Mouse (Mus musculus) ES-E14 (cell line): ENCODE results near the gene Fam214a. TPM values are rescaled to one million over a fixed set of nuclear protein-coding genes. Genes with fewer than 3 reads are reported as not detected.

Experiments used
- DNase-seq: peaks from one replicate; pipeline ENCODE4 v3.0.0-alpha.2; 2013; ENCODE audit warnings: low read depth, low spot score
- H3K27ac ChIP-seq: 2 replicates; pipeline ENCODE4 v1.5.1; 2012; ENCODE audit warnings: low read depth, mild to moderate bottlenecking, low read length, moderate library complexity, mixed read lengths; ENCODE audit not compliant: poor library complexity, insufficient read depth, severe bottlenecking
- H3K36me3 ChIP-seq: 2 replicates; pipeline ENCODE4 v1.6.1; 2012; ENCODE audit warnings: mild to moderate bottlenecking, low read length, moderate library complexity, mixed read lengths; ENCODE audit not compliant: control insufficient read depth, poor library complexity, insufficient read depth, severe bottlenecking
- H3K4me1 ChIP-seq, 2 experiments: fragments of 150-350 bp in 1 of 2; sonication (generic) in 1 of 2; 2 replicates each; pipeline ENCODE4 v1.6.1; 2012; ENCODE audit warnings: low read length in 2 of 2, mild to moderate bottlenecking in 1 of 2, mixed read lengths in 1 of 2; ENCODE audit not compliant: control insufficient read depth in 2 of 2, insufficient read depth in 2 of 2, poor library complexity in 1 of 2
- H3K4me3 ChIP-seq, 2 experiments: fragments of 150-350 bp in 1 of 2; sonication (generic) in 1 of 2; 2 replicates each; pipeline ENCODE4 v1.5.1; 2012; ENCODE audit warnings: low read length in 2 of 2, low read depth in 1 of 2, mild to moderate bottlenecking in 1 of 2, mixed read lengths in 1 of 2; ENCODE audit not compliant: insufficient read depth in 1 of 2, poor library complexity in 1 of 2, severe bottlenecking in 1 of 2
- H3K9ac ChIP-seq: 2 replicates; pipeline ENCODE4 v1.6.1; 2012; ENCODE audit warnings: low read depth, mild to moderate bottlenecking, low read length, mixed read lengths; ENCODE audit not compliant: poor library complexity, insufficient read depth, severe bottlenecking
- H3K9me3 ChIP-seq: fragments of 150-350 bp; sonication (generic); 2 replicates; pipeline ENCODE4 v1.6.1; 2012; ENCODE audit warnings: low read depth, mild to moderate bottlenecking, low read length; ENCODE audit not compliant: control insufficient read depth, insufficient read depth
- CHD2 ChIP-seq: IDR thresholded peaks from 2 replicates; pipeline ENCODE4 v1.6.1; 2014; ENCODE audit warnings: mild to moderate bottlenecking, low read depth, low read length, inconsistent platforms
- HCFC1 ChIP-seq: IDR thresholded peaks from 2 replicates; pipeline ENCODE4 v1.6.1; 2012; ENCODE audit warnings: low read length, inconsistent platforms, borderline replicate concordance; ENCODE audit not compliant: insufficient read depth
- MAFK ChIP-seq: IDR thresholded peaks from 2 replicates; pipeline ENCODE4 v1.6.1; 2014; ENCODE audit warnings: mild to moderate bottlenecking, low read depth, low read length, inconsistent platforms; ENCODE audit not compliant: insufficient read depth
- ZC3H11A ChIP-seq: IDR thresholded peaks from 2 replicates; pipeline ENCODE4 v1.6.1; 2012; ENCODE audit warnings: low read depth, mild to moderate bottlenecking, inconsistent platforms, low read length, borderline replicate concordance
- ZNF384 ChIP-seq: IDR thresholded peaks from 2 replicates; pipeline ENCODE4 v1.6.1; 2012; ENCODE audit warnings: low read depth, low read length, inconsistent platforms
- in situ Hi-C, 2 experiments: fragments of 600-800 bp; cut with MboI; formaldehyde crosslinking; loops; one replicate each; pipeline ENCODE4 v1.15.1; 2025; ENCODE audit warnings: low sequenced_read_pairs in 2 of 2, inconsistent platforms in 1 of 2; ENCODE audit not compliant: unreplicated experiment in 2 of 2
- total RNA-seq: library from RNA; depleted of rRNA; stranded (reverse); fragments of 300-350 nt; gene quantifications from 2 replicates; pipeline ENCODE4 v1.2.3, GENCODE M21; 2012

The Fam214a gene
- total RNA-seq, 1 experiment = 5.2 TPM

GRCm38 (mm10) chr9:74985173-74985715, 32.6 kb downstream of the Fam214a start:
- no peak for TF ChIP-seq CHD2
- no peak for TF ChIP-seq MAFK
- TF ChIP-seq ZC3H11A = no peak
- no peak for TF ChIP-seq HCFC1
- Histone ChIP-seq H3K4me1 (no peaks in the 10 kb centered on the region), H3K36me3 (no peaks in the 10 kb centered on the region), H3K27ac (no peak overlapping the region), H3K9ac (no peak overlapping the region), H3K4me3 (no peak overlapping the region), H3K9me3 (no peaks in the 10 kb centered on the region)
- DNase-seq = no peak
- in situ Hi-C loops = no loop called here

- Histone ChIP-seq H3K9ac (no peak overlapping the region), H3K4me3 (no peak overlapping the region), H3K27ac (no peak overlapping the region), H3K4me1 (no peaks in the 10 kb centered on the region), H3K9me3 (no peaks in the 10 kb centered on the region), H3K36me3 (no peaks in the 10 kb centered on the region)
- in situ Hi-C loops = no loop called here
- TF ChIP-seq ZC3H11A = no peak
- no peak for DNase-seq
Measured at GRCm38 (mm10) chr9:74985770-74986169, 33.1 kb downstream of the Fam214a start.

- H3K4me1 ChIP-seq = no peaks in the 10 kb centered on the region
- no peak overlapping the region for H3K27ac ChIP-seq
- no peak overlapping the region for H3K9ac ChIP-seq
- no peak for TF ChIP-seq ZNF384
- no peak for TF ChIP-seq ZC3H11A
- no peak for TF ChIP-seq MAFK
- no peak for TF ChIP-seq CHD2
- TF ChIP-seq HCFC1 = no peak
- H3K36me3 ChIP-seq = no peaks in the 10 kb centered on the region
- no peak for DNase-seq
- H3K4me3 ChIP-seq = no peak overlapping the region
- H3K9me3 ChIP-seq = no peaks in the 10 kb centered on the region
- in situ Hi-C loops = no loop called here
Measured at GRCm38 (mm10) chr9:74988893-74989460, 36.3 kb downstream of the Fam214a start.

- no peaks in the 10 kb centered on the region for H3K36me3 ChIP-seq
- no peak for DNase-seq
- in situ Hi-C loops = no loop called here
- TF ChIP-seq MAFK (no peak), HCFC1 (no peak), ZC3H11A (no peak), ZNF384 (no peak), CHD2 (no peak)
- no peaks in the 10 kb centered on the region for H3K9me3 ChIP-seq
- H3K9ac ChIP-seq = no peak overlapping the region
- H3K27ac ChIP-seq = no peak overlapping the region
- H3K4me3 ChIP-seq = no peak overlapping the region
- no peaks in the 10 kb centered on the region for H3K4me1 ChIP-seq
Measured at GRCm38 (mm10) chr9:74989990-74990389, 37.3 kb downstream of the Fam214a start.

GRCm38 (mm10) chr9:74994611-74995257, 42.0 kb downstream of the Fam214a start:
- H3K4me1 ChIP-seq = peaks cover 0 to 7% of the 10 kb centered on the region in 2 experiments; a peak in 2 of 4 replicates
- no peak for DNase-seq
- H3K4me3 ChIP-seq = no peak overlapping the region
- no peaks in the 10 kb centered on the region for H3K36me3 ChIP-seq
- no peak overlapping the region for H3K27ac ChIP-seq
- in situ Hi-C loops = no loop called here
- no peak overlapping the region for H3K9ac ChIP-seq
- no peaks in the 10 kb centered on the region for H3K9me3 ChIP-seq
- TF ChIP-seq MAFK (no peak), CHD2 (no peak), ZC3H11A (no peak)
